Mouse (Mus musculus) spleen, embryonic (tissue): ENCODE data around the gene Gm884.

ENCODE experiments used
- CTCF ChIA-PET: fragments of 350-600 bp; sonication (Branson Sonifier 250); formaldehyde crosslinking; loops from one replicate; lab custom pipeline; 2022; lab: Charles Lee

Gene Gm884

DNA sequence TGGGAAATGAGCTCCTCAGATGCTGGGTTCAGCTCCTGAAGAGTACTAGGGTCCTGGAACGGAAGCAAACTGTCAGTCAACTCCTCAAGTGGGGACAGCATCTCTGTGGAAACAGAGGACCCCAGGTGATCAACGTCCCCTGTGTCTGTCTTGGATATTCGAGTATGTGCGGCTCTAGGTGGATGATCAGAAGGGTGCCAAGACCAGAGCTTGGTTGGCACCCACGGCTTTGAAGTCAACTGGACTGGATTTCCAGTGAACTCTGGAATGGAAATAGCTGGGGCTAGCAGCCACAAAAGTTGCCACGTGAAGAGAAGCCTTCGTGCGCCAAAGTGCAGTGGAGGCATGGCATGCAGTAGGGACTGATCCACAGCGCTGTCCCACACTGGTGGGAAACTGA lies at the start of gene Gm884:
TSS of gene Gm884 (minus strand) at position 101 of the 400 bp plus-strand sequence.
- CTCF ChIA-PET: no interaction called here

DNA sequence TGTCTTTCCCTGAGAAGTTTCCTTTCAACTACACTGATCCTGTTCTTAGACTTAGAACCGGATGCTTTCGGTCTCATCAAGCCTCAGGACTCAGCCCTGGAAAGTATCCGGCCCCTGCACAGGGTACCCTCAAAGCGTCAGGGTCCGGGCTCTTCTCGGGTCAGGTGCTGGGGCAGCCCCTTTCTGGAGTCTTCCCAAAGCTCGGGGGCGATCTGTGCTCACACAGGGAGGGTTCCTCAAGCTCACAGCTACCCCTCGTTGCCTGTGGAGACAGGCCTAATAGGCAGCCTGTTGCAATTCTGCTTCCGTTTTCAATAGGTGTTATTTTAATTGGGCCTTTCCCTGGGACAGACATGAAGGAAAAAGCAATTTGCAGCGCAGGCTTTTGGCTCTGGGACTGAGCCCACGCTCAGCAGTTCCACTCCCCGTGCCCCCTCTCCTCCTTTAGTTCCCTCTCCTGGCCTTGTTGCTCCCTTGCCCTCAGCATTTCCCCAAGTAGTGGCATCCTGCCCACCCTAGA lies 46.0 kb upstream of the Gm884 start:
- CTCF ChIA-PET: no interaction called here

- CTCF ChIA-PET: no interaction called here
Observed at GRCm38 (mm10) chr11:103666181-103666906, 45.4 kb upstream of the Gm884 start.

DNA sequence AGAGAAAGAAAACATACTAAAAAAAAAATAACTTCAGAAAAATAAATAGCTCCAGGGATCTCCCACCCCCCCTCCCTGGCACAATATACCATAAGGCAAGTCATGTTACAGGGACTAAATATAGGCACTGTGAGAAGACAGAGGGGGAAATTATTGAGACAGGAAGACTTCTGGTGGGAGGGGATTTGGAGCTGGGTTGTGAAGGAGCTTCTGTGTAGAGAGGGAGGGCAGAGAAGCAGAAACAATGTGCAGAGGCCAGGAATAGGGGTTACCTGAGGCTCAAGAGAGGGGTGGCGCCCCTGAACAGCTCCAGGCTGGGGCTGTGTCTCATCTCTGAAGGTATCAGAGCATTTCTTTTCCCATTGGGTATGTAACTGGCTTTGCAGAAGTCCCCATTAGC lies 44.8 kb upstream of the Gm884 start:
- CTCF ChIA-PET: no interaction called here

- CTCF ChIA-PET: interaction anchor here (0.5 to 0.7 kb wide), 2 partner anchors 12 to 16 kb away, joined by 4 to 10 read pairs; no protein-coding TSS in a partner anchor
Observed at GRCm38 (mm10) chr11:103663119-103663518, 42.2 kb upstream of the Gm884 start.

GRCm38 (mm10) chr11:103662546-103662945 lies 41.6 kb upstream of the Gm884 start:
- CTCF ChIA-PET: interaction anchor here (0.7 kb wide), 1 partner anchor 12 kb away, joined by 10 read pairs; no protein-coding TSS in a partner anchor

DNA sequence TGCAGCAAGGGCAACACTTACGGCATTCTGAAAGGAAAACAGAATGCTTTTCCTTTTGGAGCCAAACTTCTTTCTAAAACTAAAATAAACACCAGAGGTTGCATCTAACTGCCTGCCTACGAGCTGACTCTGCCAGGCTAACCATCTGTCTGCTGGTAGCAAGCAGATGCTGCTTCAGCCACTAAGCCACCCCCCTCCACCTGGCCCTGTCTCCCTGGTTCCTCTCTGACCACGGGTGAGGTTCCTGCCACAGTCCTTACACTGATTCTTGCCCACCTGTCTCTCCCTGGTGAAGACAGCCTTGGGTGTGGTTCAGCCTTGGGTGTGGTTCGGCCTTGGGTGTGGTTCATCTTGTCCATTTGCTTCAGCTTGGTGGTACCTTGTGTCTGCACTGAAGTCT lies 40.9 kb upstream of the Gm884 start:
- CTCF ChIA-PET: no interaction called here

DNA sequence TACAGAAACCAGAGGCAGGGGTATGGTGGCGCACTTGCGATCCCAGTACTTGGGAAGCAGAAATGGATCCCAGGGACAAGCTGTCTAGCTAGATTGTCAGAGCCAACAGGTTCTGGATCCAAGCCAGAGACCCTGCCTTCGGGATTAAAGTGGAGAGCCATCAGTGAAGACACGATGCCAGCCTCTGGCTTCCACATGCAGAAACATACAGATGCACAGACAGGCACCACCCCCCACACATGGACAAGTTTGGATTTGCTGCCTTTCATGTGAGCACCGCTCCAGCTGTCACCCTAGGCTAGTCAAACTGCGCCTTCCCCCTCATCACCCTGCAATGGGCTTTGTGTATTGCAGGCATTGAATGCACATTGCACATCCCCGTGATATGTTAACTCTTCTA lies 37.2 kb upstream of the Gm884 start:
- CTCF ChIA-PET: no interaction called here

DNA sequence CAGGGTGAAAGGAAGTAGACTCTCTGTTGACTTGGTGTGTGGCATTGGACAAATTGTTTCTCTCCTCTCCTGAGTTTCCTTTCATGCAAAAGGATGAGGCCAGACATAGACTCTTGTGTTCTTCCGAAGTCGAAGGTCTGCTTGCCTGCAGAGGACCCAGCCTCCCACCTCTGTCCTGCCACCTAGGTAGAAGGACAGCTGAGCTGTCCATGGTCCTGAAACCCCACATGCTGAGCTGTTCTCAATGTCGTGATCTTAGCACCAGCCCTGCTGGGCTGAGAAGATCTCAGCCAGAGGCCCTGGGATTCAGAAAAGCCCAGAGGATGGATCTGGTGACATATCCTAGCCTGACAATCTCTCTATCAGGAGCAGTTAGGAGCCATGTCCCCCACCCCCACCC lies 35.6 kb upstream of the Gm884 start:
- CTCF ChIA-PET: no interaction called here

DNA sequence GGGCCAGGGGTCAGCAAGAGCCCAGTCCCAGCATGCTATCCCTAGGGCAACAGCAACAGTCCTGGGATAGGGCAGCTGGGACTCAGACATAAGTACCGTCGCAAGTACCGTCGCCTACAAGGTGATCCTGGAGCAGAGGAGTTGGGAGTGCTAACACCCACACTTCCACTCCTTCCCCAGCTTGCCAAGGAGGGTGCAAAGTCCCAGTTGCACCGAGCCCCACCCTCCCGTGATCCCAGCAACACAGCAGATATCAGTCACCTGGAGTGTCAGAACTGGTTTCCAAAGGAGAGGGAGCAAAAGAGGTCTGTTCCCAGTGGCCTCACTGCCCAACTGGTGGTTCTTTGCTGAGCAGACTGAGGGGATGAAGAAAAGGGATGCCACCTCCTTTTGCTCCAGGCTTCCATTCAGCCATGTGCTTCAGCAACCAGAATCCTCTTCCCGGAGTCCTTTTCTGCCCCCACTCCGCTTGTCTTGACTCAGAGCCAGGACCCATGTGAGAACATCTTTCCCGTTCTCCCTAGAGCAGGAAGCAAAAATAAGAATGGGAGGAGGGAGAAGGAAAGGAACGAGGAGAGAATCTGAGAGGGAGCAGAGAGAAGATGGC lies 32.5 kb upstream of the Gm884 start:
- CTCF ChIA-PET: interaction anchor here (0.6 kb wide), 1 partner anchor 74 kb away, joined by 4 read pairs; no protein-coding TSS in a partner anchor

- CTCF ChIA-PET: no interaction called here
Observed at GRCm38 (mm10) chr11:103651426-103651825, 30.5 kb upstream of the Gm884 start.

DNA sequence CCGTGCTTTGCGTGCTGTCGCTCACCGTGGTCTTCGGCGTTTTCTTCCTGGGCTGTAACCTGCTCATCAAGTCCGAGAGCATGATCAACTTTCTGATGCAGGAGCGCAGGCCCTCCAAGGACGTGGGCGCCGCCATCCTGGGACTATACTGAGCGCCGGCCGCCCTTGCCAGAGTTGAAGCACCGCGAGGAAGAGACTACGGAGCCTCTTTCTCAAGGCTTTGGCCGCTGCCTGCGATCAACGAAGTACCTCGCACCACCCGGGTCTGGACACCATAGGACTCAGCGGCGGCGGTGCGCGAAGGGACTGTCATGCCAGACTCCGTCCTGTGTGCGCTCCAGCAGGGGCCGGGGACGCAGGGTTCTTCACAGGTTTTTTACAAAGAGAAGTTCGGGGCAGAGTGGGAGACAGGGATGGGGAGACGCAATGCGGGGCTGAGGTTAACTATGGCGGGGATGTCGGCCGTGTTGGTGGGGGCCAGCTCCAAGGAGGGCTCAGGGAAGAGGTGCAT lies 29.1 kb upstream of the Gm884 start:
- CTCF ChIA-PET: no interaction called here

DNA sequence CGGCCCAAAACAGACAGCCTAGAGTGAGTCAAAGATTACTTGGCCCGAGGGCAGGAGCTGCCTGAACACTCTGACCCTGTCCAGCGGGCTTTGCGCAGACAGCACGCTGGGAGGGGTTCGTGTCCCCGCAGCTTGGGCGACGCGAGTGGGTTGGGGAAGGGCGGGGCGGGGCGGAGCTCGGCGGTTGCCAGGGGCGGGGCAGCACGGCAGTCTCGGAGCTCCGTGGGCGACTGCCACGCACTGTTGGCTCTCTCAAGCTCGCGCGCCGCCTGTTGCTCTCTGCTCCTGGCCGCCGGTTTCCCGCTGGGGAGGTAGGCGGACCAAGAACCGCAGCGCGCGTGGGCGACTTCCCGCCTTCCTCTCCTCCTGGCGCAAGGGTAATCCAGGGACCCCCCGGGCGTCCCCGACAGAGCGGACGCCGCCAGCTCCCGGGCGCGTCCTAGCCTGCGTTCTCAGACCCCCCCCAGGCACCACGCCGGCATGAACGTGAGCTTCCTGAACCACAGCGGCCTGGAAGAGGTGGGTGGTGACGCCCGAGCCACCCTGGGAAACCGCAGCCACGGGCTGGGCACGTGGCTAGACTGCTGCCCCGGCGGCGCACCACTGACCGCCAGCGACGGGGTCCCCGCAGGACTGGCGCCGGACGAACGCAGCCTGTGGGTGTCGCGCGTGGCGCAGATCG lies 28.5 kb upstream of the Gm884 start, which contains the start of gene Rprml:
TSS of gene Rprml (plus strand) at position 270 of the 682 bp plus-strand sequence.
- CTCF ChIA-PET: no interaction called here

DNA sequence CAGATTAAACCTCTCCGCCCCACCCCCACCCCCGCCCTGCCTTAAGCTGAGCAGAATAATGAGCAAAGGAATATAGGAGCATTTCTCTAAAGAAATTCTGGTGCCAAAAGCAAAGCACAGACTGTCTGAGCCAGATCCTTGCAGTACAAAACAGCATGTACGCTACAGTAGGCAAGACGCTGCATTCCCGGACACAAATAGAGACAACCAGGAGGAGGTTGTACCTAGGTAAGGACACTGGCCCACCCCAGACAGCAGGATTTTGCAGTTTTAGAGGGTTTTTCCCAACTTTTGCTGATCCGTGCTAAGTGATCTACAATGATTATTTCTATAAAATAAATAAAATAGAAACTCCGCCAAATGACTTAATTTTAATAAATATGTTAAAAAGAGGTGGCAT lies 27.7 kb upstream of the Gm884 start:
- CTCF ChIA-PET: no interaction called here

DNA sequence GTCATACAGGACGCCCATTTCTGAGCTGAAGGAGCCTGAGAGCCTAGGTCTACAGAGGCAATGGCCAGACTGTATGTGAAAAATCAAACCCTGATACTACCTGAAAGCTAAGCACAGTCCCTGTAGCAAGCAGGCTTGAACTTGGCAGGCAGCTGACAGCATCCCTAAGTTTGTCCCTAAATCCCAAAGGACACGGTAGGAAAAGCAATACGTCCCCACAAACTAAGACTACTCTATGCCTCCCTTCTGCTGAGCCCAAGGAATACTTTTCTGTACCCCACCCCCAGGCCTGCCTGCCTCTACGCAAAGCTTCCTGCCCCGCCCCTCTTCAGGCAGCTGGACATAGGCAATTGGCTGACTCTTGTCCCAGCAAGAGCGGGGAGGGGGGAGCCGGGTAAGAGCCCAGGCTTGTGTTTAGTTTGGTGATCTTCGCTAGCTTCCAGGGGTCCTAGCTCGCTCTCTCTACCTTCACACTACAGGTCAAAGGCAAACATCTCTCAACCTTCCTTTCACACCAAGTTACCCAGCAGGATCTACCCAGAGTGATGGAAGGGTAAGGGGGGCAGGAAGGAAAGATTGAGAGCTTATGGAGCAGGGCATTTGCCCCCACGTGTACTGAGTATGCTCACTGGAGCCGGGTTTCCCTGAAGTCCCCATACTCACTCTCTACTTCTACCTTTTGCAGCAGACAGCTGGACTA lies 27.1 kb upstream of the Gm884 start:
- CTCF ChIA-PET: no interaction called here

GRCm38 (mm10) chr11:103646301-103646700 lies 25.4 kb upstream of the Gm884 start:
- CTCF ChIA-PET: no interaction called here

- CTCF ChIA-PET: no interaction called here
Observed at GRCm38 (mm10) chr11:103645731-103646130, 24.8 kb upstream of the Gm884 start.

DNA sequence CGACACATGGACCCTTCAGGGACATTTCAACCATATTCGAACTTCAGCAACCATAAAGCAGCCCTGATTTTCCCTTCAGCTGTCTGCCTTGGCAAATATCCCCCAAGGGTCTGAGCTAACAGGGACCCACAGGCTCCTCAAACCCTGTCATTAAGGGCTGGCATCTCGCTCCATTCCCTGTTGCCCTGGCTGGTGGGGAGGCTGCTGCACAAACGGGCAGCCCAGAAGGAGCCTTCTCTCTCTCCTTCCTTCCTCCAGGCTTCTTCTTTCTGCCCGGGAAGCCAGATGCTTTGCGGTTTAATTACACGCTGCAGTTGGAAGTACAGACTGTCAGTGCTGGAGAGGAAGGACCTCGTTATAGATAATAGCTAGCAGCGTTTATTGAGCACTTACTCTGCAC lies 22.3 kb upstream of the Gm884 start:
- CTCF ChIA-PET: no interaction called here

DNA sequence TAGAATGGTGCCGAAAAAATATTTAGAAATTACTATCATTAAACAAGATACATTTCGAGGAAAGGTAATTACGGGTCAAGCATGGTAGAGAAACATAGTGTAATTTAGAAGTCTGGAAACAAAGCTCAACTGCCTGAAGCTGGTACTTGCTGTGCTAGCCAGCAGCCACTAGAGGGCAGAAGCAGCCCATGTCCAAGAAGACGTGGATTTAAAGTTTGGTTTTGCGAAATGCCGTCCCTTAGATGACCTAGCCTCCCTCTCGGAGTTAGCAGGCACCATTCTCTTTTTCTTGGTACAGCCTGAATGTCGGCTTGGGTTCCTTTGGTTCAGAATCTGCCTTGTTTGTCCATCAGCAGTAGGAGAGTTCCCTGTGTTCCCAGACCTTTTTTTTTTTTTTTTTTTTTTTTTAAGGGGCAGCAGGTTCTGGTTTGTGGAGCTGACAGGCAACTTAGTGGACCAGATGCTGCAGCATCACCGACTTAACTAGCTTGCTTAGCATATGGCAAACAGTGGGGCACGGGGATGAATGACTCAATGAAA lies 18.5 kb upstream of the Gm884 start:
- CTCF ChIA-PET: interaction anchor here (0.6 kb wide), 1 partner anchor 1413 kb away, joined by 5 read pairs; no protein-coding TSS in a partner anchor

- CTCF ChIA-PET: no interaction called here
Observed at GRCm38 (mm10) chr11:103638790-103639189, 17.9 kb upstream of the Gm884 start, which contains the start of gene Lyzl6. Lyzl6 (minus strand) TSS chr11:103638890.

- CTCF ChIA-PET: interaction anchor here (0.5 kb wide), 1 partner anchor 1090 kb away, joined by 5 read pairs; no protein-coding TSS in a partner anchor
Observed at GRCm38 (mm10) chr11:103636261-103636660, 15.3 kb upstream of the Gm884 start.
